Mouse (Mus musculus) midbrain, postnatal 0 days (tissue): ENCODE measurements around the gene Shf. TPM values are rescaled to one million over a fixed set of nuclear protein-coding genes. Genes with fewer than 3 reads are reported as not detected.
A peak's percentile ranks its signal among the peaks of the same experiment; 100 is the strongest.

ENCODE experiments used
- ATAC-seq: fragments of 200-750 bp; cut with Nextera tagmentation; 2 replicates; pipeline ENCODE4 v1.8.0; 2017; ENCODE audit warnings: moderate number of reproducible peaks, mild to moderate bottlenecking, moderate TSS enrichment, moderate library complexity; ENCODE audit not compliant: low FRiP score
- DNase-seq: peaks from one replicate; pipeline ENCODE4 v3.0.0-alpha.2; 2015; ENCODE audit warnings: low spot score
- H3K27ac ChIP-seq: fragments of 300-500 bp; sonication (generic); 2 replicates; pipeline ENCODE4 v1.5.1; 2014; ENCODE audit warnings: low read depth, mild to moderate bottlenecking, low read length, mixed read lengths
- H3K27me3 ChIP-seq: fragments of 300-500 bp; sonication (generic); 2 replicates; pipeline ENCODE4 v1.6.1; 2014; ENCODE audit warnings: low read length, control low read depth, mixed read lengths; ENCODE audit not compliant: insufficient read depth
- H3K36me3 ChIP-seq: fragments of 300-500 bp; sonication (generic); 2 replicates; pipeline ENCODE4 v1.6.1; 2014; ENCODE audit warnings: low read length, control low read depth, mixed read lengths; ENCODE audit not compliant: insufficient read depth
- H3K4me1 ChIP-seq: fragments of 300-500 bp; sonication (generic); 2 replicates; pipeline ENCODE4 v1.6.1; 2014; ENCODE audit warnings: mild to moderate bottlenecking, control low read depth, antibody characterized with exemption, low read length, mixed read lengths; ENCODE audit not compliant: insufficient read depth
- H3K4me2 ChIP-seq: fragments of 300-500 bp; sonication (generic); 2 replicates; pipeline ENCODE4 v1.6.1; 2014; ENCODE audit warnings: low read depth, mild to moderate bottlenecking, low read length, mixed read lengths; ENCODE audit not compliant: poor library complexity, severe bottlenecking
- H3K4me3 ChIP-seq: fragments of 300-500 bp; sonication (generic); 2 replicates; pipeline ENCODE4 v1.5.1; 2014; ENCODE audit warnings: low read depth, mild to moderate bottlenecking, low read length, moderate library complexity
- H3K9ac ChIP-seq: fragments of 300-500 bp; sonication (generic); replicated peaks from 2 replicates; pipeline ENCODE4 v1.6.1; 2014; ENCODE audit warnings: mild to moderate bottlenecking, low read length, moderate library complexity, mixed read lengths; ENCODE audit not compliant: poor library complexity, severe bottlenecking
- H3K9me3 ChIP-seq: fragments of 300-500 bp; sonication (generic); 2 replicates; pipeline ENCODE4 v1.6.1; 2016; ENCODE audit warnings: low read length, control low read depth
- CTCF ChIP-seq: IDR thresholded peaks from 2 replicates; pipeline ENCODE4 v1.5.1; 2016; ENCODE audit warnings: antibody characterized with exemption, mild to moderate bottlenecking
- WGBS: fragments of 180-500 bp; shearing (Covaris S2); extraction: QIAGEN DNeasy Blood & Tissue Kit; methylation state at CpG from one replicate; pipeline ENCODE4 v1.1.7; 2014; 5-methylcytosine and 5-hydroxymethylcytosine counted together
- polyA plus RNA-seq: library from polyadenylated mRNA; unstranded; fragments of >200 nt; fragmentation: Nextera tagmentation; extraction: Ambion mirVana; gene quantifications from 2 replicates; pipeline ENCODE4 v1.2.1, GENCODE M21; 2015
- total RNA-seq: library from RNA; depleted of rRNA; stranded (reverse); fragments of >200 nt; gene quantifications from 2 replicates; pipeline ENCODE4 v1.2.3, GENCODE M21; 2014; rRNA removed

Gene Shf
- total and polyA plus RNA-seq, 2 experiments from 2014 or later, result 9.2 to 138 TPM

DNA sequence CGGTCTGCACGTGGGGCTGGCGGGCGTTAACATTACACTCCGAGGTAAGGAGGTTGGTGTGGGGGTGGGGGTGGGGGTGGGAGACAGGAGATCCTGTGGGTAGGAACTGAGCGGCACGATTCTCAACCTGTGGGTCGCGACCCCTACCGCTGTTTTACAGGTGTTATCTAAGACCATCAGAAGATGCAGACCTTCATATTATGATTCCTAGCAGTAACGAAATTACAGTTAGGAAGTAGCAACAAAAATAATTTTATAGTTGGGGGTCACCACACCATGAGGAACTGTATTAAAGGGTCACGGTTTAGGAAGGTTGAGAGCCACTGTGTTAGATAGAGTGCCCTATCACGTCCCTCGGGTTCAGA lies 68.3 kb downstream of the Shf start:
- ATAC-seq, result no peak

DNA sequence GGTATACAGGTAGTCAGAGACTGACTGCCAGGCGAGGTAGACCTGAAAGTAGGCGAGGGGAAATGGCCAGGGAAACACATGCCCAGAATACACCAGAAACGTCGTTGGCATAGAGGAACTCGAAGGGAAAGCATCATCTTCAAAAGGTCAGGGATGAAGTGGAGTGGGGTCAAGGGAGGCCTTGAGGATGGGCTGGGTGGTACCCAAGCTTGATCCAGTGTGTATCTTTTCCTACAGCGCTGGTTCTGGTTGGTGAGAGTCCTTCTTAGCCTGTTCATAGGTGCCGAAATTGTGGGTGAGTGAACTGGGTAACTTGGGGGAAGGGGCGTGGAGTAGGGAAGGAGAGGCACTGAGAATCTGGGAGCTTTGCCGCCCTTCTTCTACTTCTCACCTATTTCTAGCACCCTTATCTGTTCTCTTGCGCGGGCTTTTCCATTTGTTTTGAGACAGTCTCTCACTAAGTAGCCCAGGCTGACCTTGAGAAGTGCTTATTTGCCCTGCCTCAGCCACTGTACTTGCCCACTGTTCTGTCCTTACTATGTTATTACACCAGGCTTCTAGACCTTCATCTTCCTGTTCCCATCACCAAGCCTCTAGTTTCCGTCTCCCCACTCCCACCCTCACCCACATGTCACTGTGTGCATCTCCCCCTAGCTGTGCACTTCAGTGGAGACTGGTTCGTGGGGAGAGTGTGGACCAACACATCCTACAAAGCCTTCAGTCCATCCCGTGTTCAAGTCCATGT lies 68.9 kb downstream of the Shf start:
- H3K4me3 ChIP-seq, result no peak overlapping the region
- no peak for TF ChIP-seq CTCF
- H3K36me3 ChIP-seq, result no peaks in the 10 kb centered on the region
- no peak overlapping the region for H3K4me2 ChIP-seq
- H3K9me3 ChIP-seq, result no peaks in the 10 kb centered on the region
- DNase-seq (no peak), ATAC-seq (no peak)
- H3K27me3 ChIP-seq, result peaks cover 58% of the 10 kb centered on the region
- H3K4me1 ChIP-seq, result peaks cover 20% of the 10 kb centered on the region
- no peak overlapping the region for H3K9ac ChIP-seq
- WGBS, result 12% methylated on average over 14 of the region's 14 CpGs
- H3K27ac ChIP-seq, result no peak overlapping the region

More for the DNA sequence above, 68.3 kb downstream of the Shf start:
- H3K27ac ChIP-seq, result no peak overlapping the region
- H3K9ac ChIP-seq, result no peak overlapping the region
- no peak for TF ChIP-seq CTCF
- no peaks in the 10 kb centered on the region for H3K36me3 ChIP-seq
- H3K4me3 ChIP-seq, result peak overlapping the region; percentile 39; the same call in 1 of the 2 replicates
- peaks cover 20% of the 10 kb centered on the region for H3K4me1 ChIP-seq
- H3K4me2 ChIP-seq, result peak overlapping the region; percentile 74
- no peak for DNase-seq
- no peaks in the 10 kb centered on the region for H3K9me3 ChIP-seq
- 5% methylated on average over 14 of the region's 14 CpGs for WGBS
- H3K27me3 ChIP-seq, result peaks cover 58% of the 10 kb centered on the region

Other genes with a start within 250 kb of the Shf start
- 106 and 108 TPM in 2 replicates for gene B2m, start 221.5 kb downstream of the Shf start, total RNA-seq
- gene B2m, start 221.5 kb downstream of the Shf start, polyA plus RNA-seq, result 147 and 161 TPM in 2 replicates
- not detected in 2 replicates for gene Trim69, start 208.5 kb downstream of the Shf start, total RNA-seq
- gene Trim69, start 208.5 kb downstream of the Shf start, polyA plus RNA-seq, result not detected in 2 replicates
- gene Patl2, start 183.0 kb downstream of the Shf start, total RNA-seq, result 0.16 TPM in 1 of 2 replicates, not detected in the other
- 0.06 TPM in 1 of 2 replicates, not detected in the other for gene Patl2, start 183.0 kb downstream of the Shf start, polyA plus RNA-seq
- not detected in 2 replicates for gene Terb2, start 182.9 kb downstream of the Shf start, total RNA-seq
- gene Terb2, start 182.9 kb downstream of the Shf start, polyA plus RNA-seq, result not detected in 2 replicates
- 32.5 and 33.8 TPM in 2 replicates for gene Sord, start 134.4 kb downstream of the Shf start, total RNA-seq
- 29.4 and 31.1 TPM in 2 replicates for gene Sord, start 134.4 kb downstream of the Shf start, polyA plus RNA-seq
- gene Duox2, start 70.7 kb downstream of the Shf start, total RNA-seq, result 0.05 and 0.14 TPM in 2 replicates
- gene Duox2, start 70.7 kb downstream of the Shf start, polyA plus RNA-seq, result 0.09 and 0.17 TPM in 2 replicates
- 0.49 and 0.61 TPM in 2 replicates for gene Duoxa2, start 70.3 kb downstream of the Shf start, total RNA-seq
- gene Duoxa2, start 70.3 kb downstream of the Shf start, polyA plus RNA-seq, result 0.43 and 0.82 TPM in 2 replicates
- not detected in 2 replicates for gene Duoxa1, start 55.4 kb downstream of the Shf start, total RNA-seq
- gene Duoxa1, start 55.4 kb downstream of the Shf start, polyA plus RNA-seq, result 0.41 and 0.44 TPM in 2 replicates
- gene Duox1, start 53.5 kb downstream of the Shf start, total RNA-seq, result 0.24 and 0.33 TPM in 2 replicates
- gene Duox1, start 53.5 kb downstream of the Shf start, polyA plus RNA-seq, result 0.11 and 0.16 TPM in 2 replicates
- not detected in 2 replicates for gene Slc28a2, start 57.3 kb upstream of the Shf start, total RNA-seq
- 0.10 TPM in 1 of 2 replicates, not detected in the other for gene Slc28a2, start 57.3 kb upstream of the Shf start, polyA plus RNA-seq
- 0.05 TPM in 2 replicates for gene Gm14085, start 115.8 kb upstream of the Shf start, total RNA-seq
- gene Gm14085, start 115.8 kb upstream of the Shf start, polyA plus RNA-seq, result not detected in 2 replicates
- gene Gatm, start 242.1 kb upstream of the Shf start, total RNA-seq, result 44.9 and 55.5 TPM in 2 replicates
- 68.4 and 72.1 TPM in 2 replicates for gene Gatm, start 242.1 kb upstream of the Shf start, polyA plus RNA-seq